8 mouse cellular contexts compared by ENCODE assay signal in the genomic region with DNA sequence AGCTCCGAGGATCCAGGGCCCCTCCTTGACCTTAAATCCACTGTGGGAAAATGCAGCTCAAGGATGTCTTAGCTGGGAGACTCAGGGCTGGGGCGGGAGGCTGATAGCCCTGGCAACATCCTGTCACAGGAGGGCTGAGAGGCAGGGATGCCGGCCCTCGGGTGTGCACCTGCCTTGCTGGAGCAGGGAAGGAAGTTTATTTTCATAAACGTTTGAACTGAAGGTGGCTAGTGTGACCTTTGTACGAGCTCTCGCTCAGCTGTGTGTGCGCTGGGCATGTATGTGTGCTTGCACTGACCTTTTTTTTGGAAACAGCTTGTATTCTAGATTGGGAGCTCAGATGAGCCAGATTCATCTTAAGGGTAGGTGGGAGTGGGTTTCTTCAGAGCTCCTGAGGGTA. TPM values are rescaled to one million over a fixed set of nuclear protein-coding genes. Genes with fewer than 3 reads are reported as not detected.
A peak's percentile ranks its signal among the peaks of the same experiment; 100 is the strongest.
DNase-seq lines count a peak whose midpoint lies in the region; ATAC-seq and TF ChIP-seq lines count a peak whose summit lies in the region.

No protein-coding gene starts in this region.

- ATAC-seq in forebrain, embryonic 11.5 days (replicated peaks; ENCODE audit: low FRiP score) = no peak
- ATAC-seq in lung, embryonic 15.5 days (ENCODE audit: borderline replicate concordance, extremely low read depth, low FRiP score, low TSS enrichment) = no peak

- no peak for TF ChIP-seq CTCF in olfactory bulb, adult 2 months (IDR thresholded peaks at IDR 0.05; ENCODE audit: insufficient read depth, low read depth, low read length)

- H3K4me3 ChIP-seq in forebrain, embryonic 10.5 days = no peak overlapping the region
- no peak overlapping the region for H3K4me3 ChIP-seq in forebrain, embryonic 11.5 days (ENCODE audit: low read depth, low read length)
- H3K4me3 ChIP-seq in lung, embryonic 15.5 days = no peak overlapping the region
- no peak overlapping the region for H3K4me3 ChIP-seq in olfactory bulb, adult 2 months (ENCODE audit: insufficient read depth, low read depth, low read length)

- H3K4me1 ChIP-seq in forebrain, embryonic 10.5 days = peaks cover 25% of the 10 kb centered on the region
- H3K4me1 ChIP-seq in forebrain, embryonic 11.5 days (replicated peaks; ENCODE audit: control insufficient read depth, insufficient read depth, low read length) = 0 out of 2 replicates have a peak, but pooled peaks cover 5% of the 10 kb centered on the region
- peaks cover 21% of the 10 kb centered on the region for H3K4me1 ChIP-seq in lung, embryonic 15.5 days
- H3K4me1 ChIP-seq in olfactory bulb, adult 2 months (ENCODE audit: control insufficient read depth, insufficient read depth, low read length) = peaks cover 39% of the 10 kb centered on the region

- no peak overlapping the region for H3K9ac ChIP-seq in forebrain, embryonic 11.5 days (ENCODE audit: low read length)
- no peak overlapping the region for H3K9ac ChIP-seq in lung, embryonic 15.5 days

- WGBS in forebrain, embryonic 10.5 days = 56% methylated on average over 8 of the region's 8 CpGs
- 54% methylated on average over 8 of the region's 8 CpGs for WGBS in forebrain, embryonic 11.5 days
- 24% methylated on average over 8 of the region's 8 CpGs for WGBS in lung, embryonic 15.5 days
- WGBS in olfactory bulb, adult 2 months = 45% methylated on average over 8 of the region's 8 CpGs

- peaks cover 23% of the 10 kb centered on the region for H3K36me3 ChIP-seq in forebrain, embryonic 10.5 days (replicated peaks)
- H3K36me3 ChIP-seq in forebrain, embryonic 11.5 days (ENCODE audit: control insufficient read depth, insufficient read depth, low read length) = no peaks in the 10 kb centered on the region
- no peaks in the 10 kb centered on the region for H3K36me3 ChIP-seq in lung, embryonic 15.5 days

- H3K9me3 ChIP-seq in forebrain, embryonic 10.5 days = no peaks in the 10 kb centered on the region
- no peaks in the 10 kb centered on the region for H3K9me3 ChIP-seq in forebrain, embryonic 11.5 days (ENCODE audit: control insufficient read depth, low read length)
- no peaks in the 10 kb centered on the region for H3K9me3 ChIP-seq in lung, embryonic 15.5 days

- TF ChIP-seq POLR2A in olfactory bulb, adult 2 months (IDR thresholded peaks at IDR 0.05; ENCODE audit: insufficient read depth, low read depth, low read length) = no peak

- H3K27ac ChIP-seq in forebrain, embryonic 10.5 days = peak overlapping the region; percentile 56; the same call in 1 of the 2 replicates
- no peak overlapping the region for H3K27ac ChIP-seq in forebrain, embryonic 11.5 days (ENCODE audit: low read depth, low read length)
- peak overlapping the region; percentile 60 for H3K27ac ChIP-seq in lung, embryonic 15.5 days
- peak overlapping the region; percentile 52 for H3K27ac ChIP-seq in olfactory bulb, adult 2 months (ENCODE audit: insufficient read depth, low read depth, low read length)

- no peak overlapping the region for H3K4me2 ChIP-seq in forebrain, embryonic 11.5 days (ENCODE audit: low read depth, low read length, severe bottlenecking)
- no peak overlapping the region for H3K4me2 ChIP-seq in lung, embryonic 15.5 days

- intact Hi-C loops in left cerebral cortex, postnatal 36 days (cut with DNase I) = no loop called here

- H3K27me3 ChIP-seq in forebrain, embryonic 10.5 days (ENCODE audit: poor library complexity, severe bottlenecking) = peaks cover 11% of the 10 kb centered on the region; the same call in 1 of the 2 replicates
- no peaks in the 10 kb centered on the region for H3K27me3 ChIP-seq in forebrain, embryonic 11.5 days (ENCODE audit: control insufficient read depth, insufficient read depth, low read length)
- no peaks in the 10 kb centered on the region for H3K27me3 ChIP-seq in lung, embryonic 15.5 days

- no peak for DNase-seq in forebrain, embryonic 10.5 days (ENCODE audit: extremely low spot score, low spot score)
- DNase-seq in forebrain, embryonic 11.5 days (ENCODE audit: low spot score) = no peak
- no peak for DNase-seq in lung, adult 18-20 months
- DNase-seq in kidney, adult 8-10 months = peak; percentile 48 to 62
- no peak for DNase-seq in left cerebral cortex, postnatal 36 days (ENCODE audit: low spot score in 2 of 2)
- DNase-seq in adrenal gland, postnatal 4 days (ENCODE audit: low spot score in 2 of 2) = no peak

RNA-seq across cellular contexts. Expression of a gene that starts 21.5 kb away (rescaled TPM):
- polyA plus RNA-seq in forebrain, embryonic 10.5 days (2016; fragmentation: Nextera tagmentation; extraction: Ambion mirVana) = 73.7 and 77.5 TPM in 2 replicates
- 80.9 and 89.3 TPM in 2 replicates for polyA plus RNA-seq in forebrain, embryonic 11.5 days (2014; fragmentation: Nextera tagmentation; extraction: Ambion mirVana)
- 93.8 and 96.6 TPM in 2 replicates for polyA plus RNA-seq in lung, embryonic 15.5 days (2015; fragmentation: Nextera tagmentation; extraction: Ambion mirVana)
- polyA plus RNA-seq in olfactory bulb, adult 2 months (2012; ENCODE audit: insufficient read depth, insufficient read length, low replicate concordance, missing spikeins) = not detected in 2 replicates
- 10 to 100 TPM; 14.4 to 15.8 TPM for total RNA-seq in left cerebral cortex, postnatal 36 days (2021)
- 10 to 100 TPM; 30.7 to 34.2 TPM for total RNA-seq in adrenal gland, postnatal 4 days (2021)

RNA-seq across cellular contexts. Expression of a gene that starts 25.0 kb away (rescaled TPM):
- polyA plus RNA-seq in forebrain, embryonic 10.5 days (2016; fragmentation: Nextera tagmentation; extraction: Ambion mirVana) = 5.7 and 6.1 TPM in 2 replicates
- polyA plus RNA-seq in forebrain, embryonic 11.5 days (2014; fragmentation: Nextera tagmentation; extraction: Ambion mirVana) = 5.1 and 5.7 TPM in 2 replicates
- polyA plus RNA-seq in lung, embryonic 15.5 days (2015; fragmentation: Nextera tagmentation; extraction: Ambion mirVana) = 51.1 and 51.8 TPM in 2 replicates
- not detected in 2 replicates for polyA plus RNA-seq in olfactory bulb, adult 2 months (2012; ENCODE audit: insufficient read depth, insufficient read length, low replicate concordance, missing spikeins)
- 10 to 100 TPM; 12.7 to 13.9 TPM for total RNA-seq in left cerebral cortex, postnatal 36 days (2021)
- 10 to 100 TPM; 19.8 to 23.4 TPM for total RNA-seq in adrenal gland, postnatal 4 days (2021)

Comparison
In these comparisons a context has a peak if more than half of its experiments do, and no peak if none do; other contexts are left out.
1. DNase-seq: peak in kidney, adult 8-10 months (2 of 2); none in forebrain, embryonic 10.5 days (single experiment), forebrain, embryonic 11.5 days (single experiment), lung, adult 18-20 months (0 of 2), left cerebral cortex, postnatal 36 days (0 of 2) and adrenal gland, postnatal 4 days (0 of 2).
2. RNA of a gene that starts 21.5 kb away (polyA plus RNA-seq): 93.8 to 96.6 TPM in lung, embryonic 15.5 days, 80.9 to 89.3 TPM in forebrain, embryonic 11.5 days and 73.7 to 77.5 TPM in forebrain, embryonic 10.5 days; not detected in olfactory bulb, adult 2 months; every median in the first group is over 10 times any median in the second.